Mouse (Mus musculus) testis, adult 2 months (tissue): ENCODE results near the gene Tmem274.

ENCODE experiments used
- CTCF ChIP-seq: fragments of 200-500 bp; IDR thresholded peaks from 2 replicates; pipeline ENCODE4 v1.5.1; 2012; ENCODE audit warnings: low read depth, mild to moderate bottlenecking, inconsistent platforms, low read length, moderate library complexity; ENCODE audit not compliant: control insufficient read depth, insufficient read depth, insufficient replicate concordance
- POLR2A ChIP-seq: fragments of 200-500 bp; IDR thresholded peaks from 2 replicates; pipeline ENCODE4 v1.6.1; 2012; ENCODE audit warnings: low read depth, mild to moderate bottlenecking, inconsistent platforms, low read length, moderate library complexity; ENCODE audit not compliant: control insufficient read depth

DNA sequence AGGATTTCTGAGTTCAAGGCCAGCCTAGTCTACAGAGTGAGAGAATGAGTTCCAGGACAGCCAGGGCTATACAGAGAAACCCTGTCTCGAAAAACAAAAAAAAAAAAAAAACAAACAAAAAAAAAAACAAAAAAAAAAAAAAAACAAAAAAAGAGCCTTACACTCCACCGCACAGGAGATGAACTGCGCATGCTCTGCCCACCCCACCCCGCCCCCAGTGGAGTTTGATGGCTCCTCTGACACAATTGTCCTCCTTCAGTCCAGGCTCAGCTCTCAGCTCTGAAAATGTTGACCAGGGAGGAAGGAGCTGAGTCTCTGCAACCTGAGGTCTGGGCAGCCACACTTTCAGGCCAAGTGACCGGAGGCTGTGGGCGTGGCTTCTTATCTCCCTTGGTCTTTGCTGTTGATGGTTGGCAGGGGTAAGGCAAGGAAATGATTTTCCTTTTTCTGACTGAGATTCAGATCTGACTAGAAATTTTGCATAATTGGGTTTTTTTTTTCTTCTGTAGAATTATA, 13.7 kb upstream of the Tmem274 start:
- no peak for TF ChIP-seq CTCF
- TF ChIP-seq POLR2A, result no peak
